Mouse (Mus musculus) 3134 (cell line): ENCODE results near the gene Olfm2.
A peak's percentile ranks its signal among the peaks of the same experiment; 100 is the strongest.

Source experiments
- DNase-seq: peaks from one replicate; pipeline ENCODE4 v3.0.0-alpha.2; 2011; ENCODE audit warnings: low spot score; ENCODE audit not compliant: insufficient read length; ENCODE audit errors: extremely low read depth

Gene Olfm2

DNA sequence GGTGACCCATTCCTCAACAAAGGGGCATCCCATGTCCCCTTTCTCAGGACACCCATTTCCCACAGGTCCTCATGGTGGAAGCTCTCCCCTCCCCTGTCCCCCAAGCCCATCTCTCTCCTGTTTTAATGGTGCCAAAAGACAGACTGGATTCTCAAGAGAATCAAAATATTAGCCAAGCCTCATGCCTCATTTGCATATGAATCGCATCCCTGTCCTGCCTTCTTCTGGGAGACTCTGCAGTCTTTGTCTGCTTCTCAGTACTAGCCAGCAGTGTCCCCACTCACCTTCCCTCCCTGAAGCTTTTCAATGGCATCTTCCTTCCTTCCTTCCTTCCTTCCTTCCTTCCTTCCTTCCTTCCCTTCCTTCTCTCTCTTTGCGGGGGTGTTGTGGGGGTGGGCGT, 1.5 kb upstream of the Olfm2 start:
- no peak for DNase-seq

DNA sequence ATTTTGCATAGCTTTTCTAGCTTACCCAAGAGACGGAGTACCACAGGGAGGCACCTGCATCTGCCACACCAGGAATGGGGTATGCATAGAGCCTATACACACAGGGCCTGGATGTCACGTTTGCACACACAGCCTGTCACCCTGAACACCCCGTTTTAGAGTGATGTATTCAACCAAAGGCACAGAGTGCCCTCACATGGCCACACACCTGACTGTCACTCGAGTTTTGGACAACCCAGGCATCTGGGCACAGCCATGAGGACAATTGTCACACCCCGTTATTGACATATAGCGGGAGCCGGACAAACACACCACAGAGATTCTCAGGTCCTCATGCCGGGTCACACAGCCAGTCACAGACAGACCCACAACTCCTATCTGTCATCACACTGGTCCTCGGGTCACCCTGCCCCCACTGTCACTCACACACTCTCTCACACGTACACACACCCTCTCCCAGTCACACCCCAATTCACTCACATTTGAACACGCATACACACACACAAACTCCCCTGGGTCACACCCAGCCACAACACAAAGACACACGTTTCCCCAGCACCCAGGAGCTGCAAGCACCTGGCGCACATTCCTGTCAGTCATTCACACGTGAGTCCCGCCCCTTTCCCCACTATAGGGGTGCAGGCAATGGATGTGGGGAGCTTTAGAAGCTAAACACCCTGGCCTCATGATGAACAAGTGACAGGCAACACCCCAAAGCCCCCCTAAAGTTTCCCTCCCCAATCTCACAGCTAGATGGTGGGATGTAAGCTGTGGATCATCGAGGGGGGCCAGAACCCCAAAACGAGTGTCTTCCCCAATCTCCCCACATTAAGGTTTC, 801 bp downstream of the Olfm2 start:
- no peak for DNase-seq

DNA sequence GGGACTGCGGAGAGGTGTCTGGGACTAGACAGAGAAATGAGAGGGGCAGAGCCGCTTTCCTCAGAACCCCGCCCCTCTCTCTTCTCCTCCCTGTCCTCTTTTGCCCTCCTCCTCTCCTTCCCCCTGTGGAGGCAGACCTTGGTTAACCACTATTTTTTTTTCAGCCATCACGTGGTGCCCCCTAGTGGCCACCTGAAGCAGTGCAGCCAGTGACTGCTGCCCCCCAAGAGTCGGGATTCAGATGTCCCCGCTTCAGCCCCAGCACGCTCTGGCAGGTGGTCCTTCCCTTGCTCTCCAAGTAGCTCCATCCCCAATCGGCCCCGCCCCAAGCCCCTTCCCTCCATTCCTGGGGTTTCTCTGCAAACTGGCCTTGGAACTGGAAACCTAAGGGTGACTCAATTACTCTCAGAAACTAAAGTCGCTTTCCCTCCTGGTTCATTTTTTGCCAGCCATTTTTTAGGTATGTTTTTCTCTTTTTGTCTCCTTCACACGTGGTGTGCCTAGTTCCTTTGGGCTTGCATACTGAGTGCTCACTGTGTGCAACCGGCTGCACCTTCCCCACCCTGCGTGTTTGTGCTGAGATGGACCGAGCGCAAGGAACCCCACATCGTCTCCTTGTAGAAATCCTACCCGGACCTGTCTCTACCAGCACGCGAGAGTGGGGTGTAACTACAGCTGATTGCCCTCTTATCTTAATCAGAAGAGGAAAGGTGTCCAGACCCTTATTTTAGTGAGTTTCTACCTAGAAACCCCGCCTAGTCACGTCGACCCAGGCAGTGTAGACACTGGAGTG, 2.0 kb downstream of the Olfm2 start:
- no peak for DNase-seq

DNA sequence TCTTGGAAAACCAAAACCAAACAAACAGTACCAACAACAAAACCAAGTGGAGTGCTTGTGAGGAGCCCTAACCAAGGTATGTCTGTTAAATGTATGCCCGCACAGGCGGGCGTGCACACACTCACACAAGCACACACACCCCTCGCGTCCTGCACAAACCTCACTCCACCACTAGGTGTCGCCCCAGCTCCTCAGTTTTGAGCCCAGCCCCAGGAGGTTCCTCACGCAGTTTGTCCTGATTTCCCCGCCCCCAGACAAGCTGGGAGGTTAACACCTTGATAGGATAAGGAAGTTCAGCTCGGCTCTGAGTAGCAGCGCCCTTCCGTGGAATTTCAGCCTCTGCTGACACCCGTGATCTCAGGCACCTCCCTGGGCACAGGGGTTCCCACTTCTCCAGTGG, 5.7 kb downstream of the Olfm2 start:
- peak; percentile 68 for DNase-seq

DNA sequence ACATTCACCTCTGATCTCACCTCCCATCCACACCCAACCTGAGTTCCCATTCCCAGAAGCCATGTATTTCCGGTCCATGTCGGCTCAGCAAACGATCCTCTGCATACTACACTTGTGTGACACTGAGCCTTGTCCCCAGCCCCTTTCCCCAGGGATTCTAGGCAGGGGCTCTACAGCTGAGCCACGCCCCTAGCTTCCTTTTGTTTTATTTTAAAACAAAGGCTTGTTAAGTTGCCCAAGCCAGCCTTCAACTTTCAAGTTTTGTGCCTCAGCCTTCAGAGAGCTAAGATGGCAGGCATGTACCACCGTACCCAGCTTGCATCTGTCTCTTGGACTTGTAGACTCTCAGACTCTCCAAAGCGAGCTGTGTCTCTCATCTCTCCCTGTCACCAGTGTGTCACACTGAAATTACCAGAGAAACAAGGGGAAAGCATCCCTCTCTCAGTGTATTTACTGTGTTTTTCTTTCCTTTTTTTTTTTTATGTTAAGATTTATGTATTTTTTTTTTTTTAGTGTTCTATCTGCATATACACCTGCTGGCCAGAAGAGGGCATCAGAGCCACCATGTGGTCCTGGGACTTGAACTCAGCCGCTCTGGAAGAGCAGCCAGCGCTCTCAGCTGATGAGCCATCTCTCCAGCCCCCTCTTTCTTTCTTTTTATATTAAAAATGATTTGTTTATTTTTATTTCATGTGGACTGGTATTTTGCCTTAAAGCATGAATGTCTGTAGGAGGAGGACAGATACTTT, 7.7 kb downstream of the Olfm2 start:
- no peak for DNase-seq

DNA sequence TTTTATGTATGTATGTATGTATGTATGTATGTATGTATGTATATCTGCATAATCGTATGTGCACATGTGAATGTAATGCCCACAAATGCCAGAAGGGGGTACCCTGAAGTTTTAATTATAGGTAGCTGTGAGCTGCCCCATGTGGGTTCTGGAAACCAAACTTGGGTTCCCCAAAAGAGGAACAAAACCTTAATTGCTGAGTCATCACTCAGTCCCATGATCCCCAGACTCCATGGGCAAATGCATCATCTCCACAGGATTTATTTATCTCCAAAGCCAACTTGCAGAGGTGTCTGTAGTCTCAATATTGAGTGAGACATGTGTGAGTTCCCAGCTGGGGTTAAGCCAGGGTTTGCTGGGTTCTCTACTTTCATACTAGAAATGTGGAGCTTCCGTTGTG, 8.9 kb downstream of the Olfm2 start:
- DNase-seq = no peak

DNA sequence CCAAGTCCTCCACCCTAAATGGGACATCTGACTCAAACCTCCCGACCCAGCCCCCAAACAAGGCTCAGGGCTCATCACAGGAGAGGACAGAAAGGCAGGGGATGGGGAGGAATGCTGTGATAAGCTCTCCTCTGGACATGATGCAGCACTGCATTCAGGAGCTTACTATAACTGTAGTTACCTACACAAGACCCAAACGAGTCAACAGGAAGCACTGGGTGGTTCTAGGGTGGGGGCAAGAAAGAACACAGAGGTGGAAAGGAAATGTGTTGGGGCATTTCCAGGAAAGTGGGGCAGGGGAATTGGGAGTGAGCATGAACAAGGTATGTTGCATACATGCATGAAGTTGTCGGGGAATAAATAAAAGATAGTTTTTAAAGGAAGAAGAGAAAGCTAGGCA, 11.5 kb downstream of the Olfm2 start:
- no peak for DNase-seq

DNA sequence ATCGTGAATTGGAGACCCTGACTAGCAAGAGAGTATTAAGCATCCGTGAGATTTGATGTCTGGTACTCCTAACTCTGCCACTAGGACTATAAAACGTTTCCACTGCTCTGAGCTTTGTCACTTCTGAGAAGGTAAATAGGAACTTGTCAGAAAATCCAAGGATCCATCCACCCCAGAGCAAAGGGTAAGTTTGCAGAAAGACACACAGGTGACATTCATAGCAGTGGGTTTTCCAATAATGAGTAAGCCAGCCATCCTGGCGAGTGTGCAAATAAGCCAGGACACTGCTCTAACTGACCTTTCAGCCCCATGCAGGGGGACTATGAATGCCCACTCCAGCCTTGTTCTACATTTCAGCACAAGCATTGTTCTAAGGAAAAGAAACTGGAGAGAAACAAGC, 14.4 kb downstream of the Olfm2 start:
- no peak for DNase-seq

DNA sequence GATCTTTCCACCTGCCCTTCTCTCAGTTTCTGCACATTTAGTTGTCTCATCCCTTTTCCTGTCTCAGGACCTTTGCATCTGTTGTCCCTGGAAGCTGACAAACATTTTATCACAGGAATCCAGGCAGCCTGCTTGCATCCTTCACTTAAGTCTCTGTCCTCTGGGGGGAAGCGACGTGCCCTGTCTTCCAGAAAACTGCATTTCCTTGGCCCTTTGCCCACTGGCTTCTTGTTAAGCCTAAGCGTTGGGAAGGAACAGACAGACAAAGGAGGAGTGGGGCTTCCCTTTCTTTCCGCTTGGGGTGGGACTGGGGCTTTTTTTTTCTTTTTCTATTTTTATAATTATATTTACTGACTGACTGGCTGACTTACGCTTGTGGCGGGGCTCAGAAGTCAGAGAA, 16.7 kb downstream of the Olfm2 start:
- DNase-seq = no peak

DNA sequence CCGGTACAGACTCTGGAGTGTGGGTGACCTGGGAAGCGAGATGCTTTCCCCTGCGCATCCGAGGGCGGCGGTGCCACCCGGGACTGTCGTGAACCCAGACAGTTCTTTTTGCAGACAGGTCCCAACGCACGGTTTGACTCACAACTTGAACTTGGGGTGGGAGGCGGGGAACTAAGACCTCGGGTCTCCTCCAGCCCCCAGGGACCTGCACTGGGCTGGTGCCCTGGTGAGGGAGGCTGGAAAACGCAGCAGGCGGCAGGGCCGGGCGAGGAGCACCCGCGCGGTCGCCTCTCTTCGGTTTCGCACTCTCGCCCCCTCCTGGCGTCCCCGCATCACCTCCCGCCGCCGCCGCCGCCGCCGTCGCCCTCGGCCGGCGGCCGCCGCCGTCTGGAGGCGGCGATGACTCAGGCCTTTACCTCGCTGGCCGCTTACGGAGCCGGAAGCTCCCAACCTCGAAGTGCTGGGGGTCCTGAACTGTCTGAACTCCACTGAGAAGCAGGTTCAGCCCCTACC, 18.5 kb downstream of the Olfm2 start:
- DNase-seq = no peak

DNA sequence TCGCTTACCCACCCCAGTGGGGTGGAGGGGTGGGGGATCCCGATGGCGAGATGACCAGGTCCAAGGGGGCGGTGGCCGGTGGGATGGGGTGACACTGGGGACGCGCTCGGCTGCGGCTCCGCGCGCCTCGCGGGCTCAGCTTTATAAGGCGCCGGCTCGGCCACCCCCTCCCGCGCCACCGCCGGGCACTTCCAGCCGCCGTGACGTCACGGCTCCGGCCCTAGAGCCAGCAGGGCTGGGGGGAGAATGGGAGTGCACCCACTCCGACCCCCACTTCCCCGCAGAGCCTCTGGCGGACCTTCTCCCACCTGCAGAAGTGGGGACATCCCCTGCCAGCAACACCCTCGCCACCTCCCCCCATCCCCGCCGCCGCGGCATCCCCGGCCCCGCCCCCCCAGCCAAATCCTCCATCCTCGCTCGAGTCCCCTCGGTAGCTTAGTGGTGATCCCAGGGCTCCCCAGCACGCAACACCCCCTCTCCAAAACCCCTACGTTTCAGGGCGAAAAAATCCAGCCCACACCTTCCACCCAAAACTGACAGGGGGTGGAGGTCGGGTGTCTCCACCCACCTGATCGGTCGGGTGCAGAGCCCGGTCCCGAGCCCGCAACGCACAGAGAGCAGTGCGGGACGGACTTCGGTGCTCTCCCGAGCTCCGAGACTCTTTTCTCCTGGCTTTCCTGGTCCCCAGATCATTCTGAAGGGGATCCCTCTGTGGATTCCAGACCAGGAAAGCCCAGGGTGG, 19.1 kb downstream of the Olfm2 start:
- DNase-seq = no peak

DNA sequence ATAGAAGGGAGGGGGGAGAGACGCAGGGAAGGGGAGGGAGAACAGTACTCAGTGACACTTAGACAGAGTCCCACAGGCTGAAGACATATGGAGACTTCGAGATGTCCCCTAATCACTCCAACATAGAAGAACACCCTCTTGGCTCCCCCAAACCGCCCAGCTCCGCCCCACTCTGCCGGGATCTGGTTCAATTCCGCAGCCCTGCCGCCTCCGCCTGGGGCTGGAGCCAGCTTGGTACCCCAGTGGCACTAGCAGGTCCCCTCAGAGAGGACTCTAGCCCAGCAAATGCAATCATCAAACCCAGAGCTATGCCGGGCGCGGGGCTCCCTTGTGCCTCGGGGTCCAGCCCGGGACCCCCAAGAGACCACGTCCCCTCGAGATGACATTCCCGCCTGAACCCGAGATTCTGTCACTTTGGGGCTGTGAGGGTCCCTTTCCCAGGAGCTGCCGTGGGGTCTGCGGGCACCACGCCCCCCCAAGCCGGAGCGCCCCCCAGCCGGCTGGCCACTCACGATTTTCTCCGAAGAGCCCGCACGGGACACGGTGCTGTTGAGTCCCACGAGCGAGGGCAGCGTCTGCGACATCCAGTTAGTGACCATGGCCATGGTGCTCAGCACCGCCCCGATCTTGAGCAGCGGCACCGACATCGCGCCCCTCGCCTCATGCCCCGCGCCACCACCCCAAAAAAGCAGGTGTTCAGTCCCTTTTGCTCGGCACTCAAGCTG, 19.9 kb downstream of the Olfm2 start:
- no peak for DNase-seq

DNA sequence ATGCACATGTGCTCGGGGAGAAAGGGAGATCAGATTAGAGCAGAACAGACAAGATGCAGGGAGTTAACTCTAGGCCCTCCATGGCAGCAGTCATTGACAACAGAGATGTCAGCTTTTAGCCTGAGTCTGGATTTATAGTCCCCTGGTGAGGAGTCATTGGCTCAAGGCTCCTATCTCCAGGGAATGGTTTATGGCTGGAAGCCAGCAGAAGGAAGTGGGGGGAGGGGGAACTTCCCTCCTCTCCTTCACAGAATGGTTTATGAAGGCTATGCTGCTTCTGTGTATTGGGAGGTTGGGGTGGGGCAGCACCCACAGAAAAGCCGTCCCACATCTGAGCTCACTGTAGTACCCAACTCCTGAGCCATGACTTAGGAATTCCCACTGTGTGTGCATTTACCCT, 24.6 kb downstream of the Olfm2 start:
- no peak for DNase-seq

DNA sequence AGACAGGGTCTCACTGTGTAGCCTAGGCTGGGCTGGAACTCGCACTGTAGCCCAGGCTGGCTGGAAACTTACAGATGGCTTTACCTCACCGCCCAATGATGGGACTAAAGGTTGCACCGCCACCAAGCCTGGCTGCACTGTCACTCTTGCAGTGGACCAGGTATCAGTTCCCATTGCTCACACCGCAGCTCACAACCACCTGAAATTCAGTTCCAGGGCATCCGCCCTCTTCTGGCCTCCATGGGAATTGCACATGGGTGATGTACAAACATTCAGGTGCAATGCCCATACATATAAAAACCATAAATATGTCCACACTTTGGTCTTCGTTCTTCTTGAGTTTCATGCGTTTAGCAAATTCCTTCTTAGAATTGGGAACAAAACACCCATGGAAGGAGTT, 30.8 kb downstream of the Olfm2 start:
- no peak for DNase-seq

DNA sequence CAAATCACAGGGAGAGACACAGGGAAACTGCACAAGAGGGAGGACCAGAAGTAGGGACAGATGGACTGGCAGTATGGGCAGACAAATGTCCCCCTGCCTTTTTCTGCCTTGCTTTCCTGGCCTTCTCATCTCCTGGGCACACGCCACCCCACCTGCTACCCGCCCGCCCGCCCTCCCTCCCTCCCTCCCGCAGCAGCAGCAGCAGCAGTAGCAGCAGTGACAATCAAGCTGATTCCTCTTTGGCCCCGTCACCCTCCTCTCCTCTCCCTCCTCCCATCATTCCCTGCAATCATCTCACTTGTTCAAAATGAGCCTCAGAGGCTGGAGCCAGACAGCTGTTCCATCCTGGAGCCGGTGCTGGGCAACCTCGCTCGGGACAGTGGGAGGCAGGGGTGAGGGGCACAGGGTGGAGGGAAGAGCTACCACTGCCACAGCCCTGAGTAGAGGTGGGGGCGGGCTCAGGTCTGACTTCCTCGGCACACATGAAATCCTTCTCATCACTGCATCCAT, 32.6 kb downstream of the Olfm2 start:
- no peak for DNase-seq

DNA sequence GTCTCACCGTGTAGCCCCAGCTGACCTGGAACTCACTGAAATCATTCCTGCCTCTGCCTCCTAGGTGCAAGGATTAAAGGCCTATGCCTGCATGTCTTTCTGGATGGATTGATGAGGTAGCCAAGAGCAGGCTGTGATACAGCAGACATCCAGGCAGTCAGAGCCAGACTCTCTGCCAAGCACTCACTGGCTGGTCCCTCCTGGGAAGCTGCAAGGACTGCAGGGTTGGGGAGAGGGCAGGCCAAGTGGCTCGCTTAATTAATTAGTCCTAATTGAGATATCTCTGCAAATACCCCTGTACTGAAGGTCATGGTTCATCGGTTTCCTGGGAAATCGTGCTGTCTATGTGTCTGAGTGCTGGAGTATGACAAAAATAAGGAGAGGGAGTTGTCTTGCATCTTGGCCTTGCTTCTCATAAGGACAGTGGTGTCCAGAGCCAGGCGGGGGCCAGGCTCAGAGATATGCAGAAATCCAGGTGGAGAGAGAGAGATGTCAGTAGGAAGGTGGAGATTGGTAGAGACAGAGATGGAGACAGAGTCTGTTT, 33.1 kb downstream of the Olfm2 start:
- DNase-seq = no peak

DNA sequence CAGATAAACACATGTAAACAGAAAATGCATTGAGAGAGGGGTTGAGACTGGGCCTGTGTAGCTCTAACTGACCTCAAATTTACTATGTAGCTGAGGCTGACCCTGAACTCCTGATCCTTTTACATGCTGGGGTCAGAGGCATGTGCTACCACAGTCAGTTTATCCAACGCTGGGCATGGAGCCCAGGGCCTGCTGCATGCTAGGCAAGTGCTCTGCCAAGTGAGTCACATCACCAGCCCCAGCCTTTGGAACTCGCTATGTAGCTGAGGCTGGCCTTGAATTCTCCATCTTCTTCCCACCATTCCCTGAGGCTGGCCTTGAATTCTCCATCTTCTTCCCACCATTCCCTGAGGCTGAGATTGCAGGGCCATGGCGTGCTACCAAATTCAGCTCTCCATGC, 35.7 kb downstream of the Olfm2 start:
- DNase-seq = peak; percentile 60

DNA sequence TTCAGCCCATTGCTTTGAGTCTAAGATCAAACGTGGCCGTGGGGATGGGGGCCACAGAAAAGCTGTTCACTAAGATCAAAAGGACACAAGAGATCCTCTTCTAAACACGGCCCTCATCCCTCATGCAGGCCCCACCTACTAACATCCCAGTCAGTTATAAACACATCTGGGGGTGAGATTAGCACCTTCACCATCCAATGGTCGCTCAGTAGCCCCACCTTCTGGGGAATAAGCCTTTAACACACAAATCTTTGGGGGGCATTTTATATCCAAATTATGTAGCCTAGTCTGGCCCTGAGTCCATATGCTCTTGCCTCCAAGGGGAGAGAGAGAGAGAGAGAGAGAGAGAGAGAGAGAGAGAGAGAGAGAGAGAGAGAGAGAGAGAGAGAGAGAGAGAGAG, 40.2 kb downstream of the Olfm2 start:
- no peak for DNase-seq

DNA sequence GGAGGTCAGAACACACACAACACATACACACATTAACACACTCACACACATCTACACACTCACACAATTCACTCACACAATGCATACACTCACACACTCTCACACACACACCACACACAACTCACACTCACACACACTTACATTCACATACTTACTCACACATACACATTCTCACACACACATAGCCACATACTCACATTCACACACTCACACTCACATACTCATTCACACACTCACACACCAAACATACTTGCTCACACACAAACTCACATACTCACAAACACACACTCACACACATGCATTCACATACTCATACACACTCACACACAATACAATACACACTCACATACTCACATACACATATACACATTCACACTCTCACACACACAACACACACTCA, 40.7 kb downstream of the Olfm2 start:
- DNase-seq = no peak
